Mouse (Mus musculus) lung, adult 2 months (tissue): ENCODE measurements around the gene Folr1. TPM values are rescaled to one million over a fixed set of nuclear protein-coding genes. Genes with fewer than 3 reads are reported as not detected.

ENCODE experiments used
- DNase-seq: peaks from one replicate; pipeline ENCODE4 v3.0.0; 2022
- H3K4me1 ChIP-seq: fragments of 200-500 bp; 2 replicates; pipeline ENCODE4 v1.6.1; 2011; ENCODE audit warnings: low read length; ENCODE audit not compliant: control insufficient read depth, insufficient read depth
- H3K4me3 ChIP-seq: fragments of 200-500 bp; replicated peaks from 2 replicates; pipeline ENCODE3; 2011; ENCODE audit warnings: low read depth, mild to moderate bottlenecking, control low read depth, low read length; ENCODE audit errors: extremely low read depth
- CTCF ChIP-seq: fragments of 200-500 bp; IDR thresholded peaks from 2 replicates; pipeline ENCODE4 v1.5.1; 2011; ENCODE audit warnings: mild to moderate bottlenecking, low read length, control low read depth; ENCODE audit not compliant: insufficient read depth
- POLR2A ChIP-seq: fragments of 200-500 bp; IDR thresholded peaks from 2 replicates; pipeline ENCODE4 v1.6.1; 2011; ENCODE audit warnings: low read depth, mild to moderate bottlenecking, control low read depth, low read length, borderline replicate concordance; ENCODE audit errors: extremely low read depth
- WGBS: fragments of 180-500 bp; shearing (Covaris S2); methylation state at CpG from one replicate; pipeline ENCODE4 v1.1.7; 2018; 5-methylcytosine and 5-hydroxymethylcytosine counted together
- polyA plus RNA-seq: library from polyadenylated mRNA; depleted of rRNA; stranded (reverse); fragments of >200 nt; gene quantifications from 2 replicates; pipeline ENCODE4 v1.2.3, GENCODE M21; 2012

The Folr1 gene
- polyA plus RNA-seq, 1 experiment = 1.2 TPM

DNA sequence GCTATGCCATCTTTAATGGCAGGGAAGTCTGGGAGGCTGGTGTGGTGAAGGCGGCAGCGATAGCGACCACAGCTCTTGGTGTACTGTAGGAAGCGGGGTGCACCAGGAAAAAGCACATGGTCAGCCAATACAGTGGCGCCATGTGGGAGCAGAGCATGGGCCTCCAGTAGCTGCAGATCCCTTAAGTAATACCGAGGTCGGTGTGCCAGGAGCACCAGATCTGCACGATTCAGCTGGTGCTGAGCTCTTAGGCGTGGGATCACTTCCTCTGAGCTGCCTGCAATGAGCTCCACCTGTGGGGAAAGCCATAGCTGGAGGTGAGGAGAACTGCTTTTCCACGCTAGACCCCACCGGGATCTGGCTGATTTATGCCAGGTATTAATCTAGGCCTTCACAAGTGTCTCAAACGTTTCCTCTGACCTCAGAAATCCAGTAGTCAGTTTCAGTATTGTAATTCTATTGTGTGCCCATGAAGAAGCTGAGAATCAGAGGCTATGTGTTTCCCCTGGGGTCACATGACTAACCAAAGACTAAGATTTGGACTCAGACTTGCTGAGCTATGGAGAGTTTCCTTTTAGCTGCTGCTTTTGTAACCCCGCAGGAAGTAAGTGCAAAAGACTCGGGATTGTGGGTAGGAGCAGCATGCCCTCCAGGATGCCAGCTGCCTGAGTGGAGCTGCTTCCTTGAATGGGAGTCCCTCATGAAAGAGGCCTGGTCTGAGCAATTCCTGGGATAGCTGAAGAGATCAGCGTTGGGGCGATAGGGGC lies 29.9 kb upstream of the Folr1 start:
- WGBS = 89% methylated on average over 16 of the region's 16 CpGs
- Histone ChIP-seq H3K4me1 (peaks cover 3% of the 10 kb centered on the region), H3K4me3 (no peak overlapping the region)
- DNase-seq = no peak
- TF ChIP-seq CTCF (no peak), POLR2A (no peak)

- Histone ChIP-seq H3K4me1 (peaks cover 3% of the 10 kb centered on the region), H3K4me3 (peak overlapping the region; percentile 93)
- peak; percentile 96 for DNase-seq
- TF ChIP-seq POLR2A (peak; percentile 91; the same call in 1 of the 2 replicates), CTCF (no peak)
- WGBS = under 1% methylated on average over 57 of the region's 57 CpGs
Measured at GRCm38 (mm10) chr7:101896104-101897066, 25.8 kb upstream of the Folr1 start.

- Histone ChIP-seq H3K4me3 (peak overlapping the region; percentile 93), H3K4me1 (peaks cover 3% of the 10 kb centered on the region)
- TF ChIP-seq POLR2A (no peak), CTCF (no peak)
- DNase-seq = no peak
- WGBS = 33% methylated on average over 9 of the region's 9 CpGs
Measured at GRCm38 (mm10) chr7:101895695-101896094, 25.1 kb upstream of the Folr1 start.

DNA sequence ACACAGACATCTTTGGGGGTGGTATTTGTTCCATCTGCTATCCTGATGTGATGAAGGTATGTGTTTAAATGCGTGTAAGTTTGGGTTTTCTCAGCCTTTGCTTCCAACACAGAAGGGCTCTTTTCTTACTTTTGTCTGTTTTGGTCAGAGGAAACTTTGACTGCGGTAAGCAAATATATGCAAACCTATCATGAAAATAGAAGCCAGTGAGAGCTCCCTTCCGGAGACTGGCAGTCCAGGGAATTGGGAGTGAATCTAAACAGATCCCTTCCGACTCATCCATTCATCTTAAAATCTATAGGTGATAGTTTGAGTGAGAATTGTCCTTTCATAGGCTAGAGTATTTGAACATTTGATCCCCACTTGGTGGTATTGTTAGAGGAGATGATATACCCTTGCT lies 17.9 kb upstream of the Folr1 start:
- 77% methylated on average over 4 of the region's 4 CpGs for WGBS
- no peak for TF ChIP-seq CTCF
- TF ChIP-seq POLR2A = no peak
- no peak overlapping the region for H3K4me3 ChIP-seq
- H3K4me1 ChIP-seq = no peaks in the 10 kb centered on the region
- no peak for DNase-seq

- DNase-seq = no peak
- WGBS = 87% methylated on average over 6 of the region's 6 CpGs
- no peak for TF ChIP-seq POLR2A
- no peak for TF ChIP-seq CTCF
Measured at GRCm38 (mm10) chr7:101886274-101886673, 15.7 kb upstream of the Folr1 start.

GRCm38 (mm10) chr7:101884160-101884559 lies 13.6 kb upstream of the Folr1 start:
- H3K4me1 ChIP-seq = no peaks in the 10 kb centered on the region
- no peak overlapping the region for H3K4me3 ChIP-seq
- TF ChIP-seq CTCF (no peak), POLR2A (no peak)
- no peak for DNase-seq
- WGBS = 97% methylated on average over 4 of the region's 4 CpGs

More at GRCm38 (mm10) chr7:101886274-101886673, 15.7 kb upstream of the Folr1 start:
- Histone ChIP-seq H3K4me3 (no peak overlapping the region), H3K4me1 (no peaks in the 10 kb centered on the region)

DNA sequence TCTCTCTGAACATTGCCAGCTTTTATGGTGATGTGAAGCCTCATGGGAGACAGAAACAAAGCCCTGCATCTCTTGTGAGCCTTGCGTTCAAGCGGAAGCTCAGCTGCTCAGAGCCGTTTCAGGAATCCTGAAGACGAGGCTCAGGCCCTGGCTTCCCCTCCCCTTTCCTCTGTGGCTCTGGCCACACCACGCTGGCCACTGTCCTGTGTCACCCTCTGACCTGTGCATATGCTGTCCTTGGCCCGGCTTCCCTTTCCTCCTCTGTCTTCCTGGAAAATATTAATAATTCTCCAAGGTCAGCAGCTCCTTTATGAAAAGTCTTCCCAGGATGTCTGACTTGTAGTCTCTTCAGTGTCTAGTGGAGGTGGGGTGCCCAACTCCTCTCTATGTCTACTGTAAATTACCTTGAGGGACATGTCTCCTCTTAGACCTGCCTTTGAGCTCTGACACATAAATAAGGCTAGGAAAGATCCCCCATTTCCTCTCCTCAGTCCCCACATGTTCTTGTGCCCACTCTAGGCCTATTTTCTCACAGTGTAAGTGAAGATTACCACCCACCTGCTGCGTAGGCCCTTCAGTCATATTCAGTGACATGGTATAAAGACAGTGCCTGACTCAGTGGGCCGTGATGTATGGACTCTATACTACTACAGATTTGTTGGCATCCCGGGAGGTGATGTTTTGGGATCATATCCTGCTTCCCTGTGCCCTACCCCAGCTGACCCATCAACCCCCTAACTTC lies 12.0 kb upstream of the Folr1 start:
- Histone ChIP-seq H3K4me1 (no peaks in the 10 kb centered on the region), H3K4me3 (no peak overlapping the region)
- no peak for DNase-seq
- no peak for TF ChIP-seq POLR2A
- TF ChIP-seq CTCF = no peak
- 58% methylated on average over 9 of the region's 9 CpGs for WGBS

DNA sequence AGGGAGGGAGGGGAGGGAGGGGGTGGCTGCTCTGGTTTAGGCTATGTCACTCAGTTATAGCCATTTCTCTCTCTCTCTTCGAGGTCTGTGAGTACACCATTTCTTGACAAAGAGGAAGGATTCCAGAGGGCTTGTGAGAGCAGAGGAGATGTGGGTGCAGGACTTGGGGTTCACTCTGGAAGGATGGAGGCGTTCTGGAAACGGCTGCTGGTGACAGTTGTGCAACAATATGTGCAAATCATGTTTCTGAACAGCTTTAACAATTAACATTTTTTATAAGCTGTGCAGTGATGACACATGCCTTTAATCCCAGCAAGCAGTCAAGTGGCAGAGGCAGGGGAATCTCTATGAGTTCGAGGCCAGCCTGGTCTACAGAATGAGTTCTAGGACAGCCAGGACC lies 10.3 kb upstream of the Folr1 start:
- TF ChIP-seq POLR2A = no peak
- no peak for TF ChIP-seq CTCF
- 68% methylated on average over 4 of the region's 4 CpGs for WGBS
- Histone ChIP-seq H3K4me3 (no peak overlapping the region), H3K4me1 (no peaks in the 10 kb centered on the region)
- DNase-seq = no peak

- no peaks in the 10 kb centered on the region for H3K4me1 ChIP-seq
- DNase-seq = no peak
- TF ChIP-seq POLR2A = no peak
- 94% methylated on average over 1 of the region's 1 CpGs for WGBS
- H3K4me3 ChIP-seq = no peak overlapping the region
Measured at GRCm38 (mm10) chr7:101875978-101876377, 5.4 kb upstream of the Folr1 start.
